Mouse (Mus musculus): Measurements from ENCODE around the gene 2810408A11Rik.

The 2810408A11Rik gene

GRCm38 (mm10) chr11:69913554-69914371 is 13.0 kb upstream of the 2810408A11Rik start, which contains the start of gene Gps2:
TSS of gene Gps2 (plus strand) at chr11:69913888.
- DNase-seq (ENCODE audit: low read depth, low spot score) = peak; percentile 89

- no peak for DNase-seq (ENCODE audit: low read depth, low spot score)
Measured at GRCm38 (mm10) chr11:69912716-69913530, 12.1 kb upstream of the 2810408A11Rik start.

- no peak for DNase-seq (ENCODE audit: low read depth, low spot score)
Measured at GRCm38 (mm10) chr11:69911701-69912100, 10.9 kb upstream of the 2810408A11Rik start.

GRCm38 (mm10) chr11:69910781-69911560 is 10.2 kb upstream of the 2810408A11Rik start:
- DNase-seq (ENCODE audit: low read depth, low spot score) = no peak

GRCm38 (mm10) chr11:69910177-69910576 is 9.4 kb upstream of the 2810408A11Rik start:
- no peak for DNase-seq (ENCODE audit: low read depth, low spot score)

- no peak for DNase-seq (ENCODE audit: low read depth, low spot score)
Measured at GRCm38 (mm10) chr11:69909174-69909573, 8.4 kb upstream of the 2810408A11Rik start.

- DNase-seq (ENCODE audit: low read depth, low spot score) = no peak
Measured at GRCm38 (mm10) chr11:69908645-69909044, 7.9 kb upstream of the 2810408A11Rik start.

GRCm38 (mm10) chr11:69904311-69904710 is 3.5 kb upstream of the 2810408A11Rik start:
- DNase-seq (ENCODE audit: low read depth, low spot score) = no peak

- no peak for DNase-seq (ENCODE audit: low read depth, low spot score)
Measured at GRCm38 (mm10) chr11:69902972-69903371, 2.2 kb upstream of the 2810408A11Rik start.

- DNase-seq (ENCODE audit: low read depth, low spot score) = no peak
Measured at GRCm38 (mm10) chr11:69901993-69902392, 1.2 kb upstream of the 2810408A11Rik start.

- peak; percentile 92 for DNase-seq (ENCODE audit: low read depth, low spot score)
Measured at GRCm38 (mm10) chr11:69901406-69901846, 639 bp upstream of the 2810408A11Rik start.

GRCm38 (mm10) chr11:69899870-69900269 is 917 bp downstream of the 2810408A11Rik start:
- no peak for DNase-seq (ENCODE audit: low read depth, low spot score)

- no peak for DNase-seq (ENCODE audit: low read depth, low spot score)
Measured at GRCm38 (mm10) chr11:69895291-69895690, 5.5 kb downstream of the 2810408A11Rik start, which contains the start of gene Acap1. TSS of gene Acap1 (minus strand) at chr11:69895539.

- no peak for DNase-seq (ENCODE audit: low read depth, low spot score)
Measured at GRCm38 (mm10) chr11:69894671-69895070, 6.1 kb downstream of the 2810408A11Rik start.

GRCm38 (mm10) chr11:69891482-69891881 is 9.3 kb downstream of the 2810408A11Rik start:
- DNase-seq (ENCODE audit: low read depth, low spot score) = no peak

- no peak for DNase-seq (ENCODE audit: low read depth, low spot score)
Measured at GRCm38 (mm10) chr11:69886907-69887635, 13.7 kb downstream of the 2810408A11Rik start.

GRCm38 (mm10) chr11:69884663-69885062 is 16.1 kb downstream of the 2810408A11Rik start:
- DNase-seq (ENCODE audit: low read depth, low spot score) = no peak

GRCm38 (mm10) chr11:69884240-69884639 is 16.5 kb downstream of the 2810408A11Rik start:
- DNase-seq (ENCODE audit: low read depth, low spot score) = no peak

GRCm38 (mm10) chr11:69883527-69884151 is 17.1 kb downstream of the 2810408A11Rik start:
- no peak for DNase-seq (ENCODE audit: low read depth, low spot score)

- DNase-seq (ENCODE audit: low read depth, low spot score) = no peak
Measured at GRCm38 (mm10) chr11:69883066-69883465, 17.7 kb downstream of the 2810408A11Rik start.
